Mouse (Mus musculus) CH12.LX (cell line): ENCODE measurements around the gene Irs3.

Experiments used
- BHLHE40 ChIP-seq: IDR thresholded peaks from 2 replicates; pipeline ENCODE4 v1.6.1; 2011; ENCODE audit warnings: mild to moderate bottlenecking, low read depth, low read length, improper control_type of control experiment
- CHD2 ChIP-seq: IDR thresholded peaks from 2 replicates; pipeline ENCODE4 v1.6.1; 2011; ENCODE audit warnings: low read length, improper control_type of control experiment
- CTCF ChIP-seq, 2 experiments: IDR thresholded peaks in 1 of 2; conservative IDR thresholded peaks in 1 of 2; 2 replicates each; pipeline ENCODE4 v1.5.1; 2011 to 2012; ENCODE audit warnings: low read depth in 2 of 2, low read length in 2 of 2, improper control_type of control experiment in 1 of 2, inconsistent platforms in 1 of 2, mild to moderate bottlenecking in 1 of 2, moderate library complexity in 1 of 2
- ETS1 ChIP-seq: conservative IDR thresholded peaks from 2 replicates; pipeline ENCODE4 v1.6.1; 2012; ENCODE audit warnings: low read depth, mild to moderate bottlenecking, inconsistent platforms, low read length, improper control_type of control experiment, moderate library complexity
- MAZ ChIP-seq: IDR thresholded peaks from 2 replicates; pipeline ENCODE4 v1.6.1; 2012; ENCODE audit warnings: low read depth, mild to moderate bottlenecking, inconsistent platforms, low read length, improper control_type of control experiment, moderate library complexity
- POLR2A ChIP-seq: IDR thresholded peaks from 2 replicates; pipeline ENCODE4 v1.6.1; 2011; ENCODE audit warnings: low read depth, mild to moderate bottlenecking, improper control_type of control experiment, low read length
- SMC3 ChIP-seq: IDR thresholded peaks from 2 replicates; pipeline ENCODE4 v1.6.1; 2011; ENCODE audit warnings: low read depth, low read length, improper control_type of control experiment
- TCF12 ChIP-seq: IDR thresholded peaks from 2 replicates; pipeline ENCODE4 v1.6.1; 2014; ENCODE audit warnings: low read depth, mild to moderate bottlenecking, inconsistent platforms, low read length, improper control_type of control experiment

GRCm38 (mm10) chr5:137607860-137608653, 37.5 kb downstream of the Irs3 start:
- TF ChIP-seq POLR2A: no peak
- no peak for TF ChIP-seq TCF12
- no peak for TF ChIP-seq ETS1
- TF ChIP-seq CTCF (conservative IDR thresholded peaks at IDR 0.05 in 1 of 2, IDR thresholded peaks at IDR 0.05 in 1 of 2; ENCODE audit: low read depth in 2 of 2, low read length in 2 of 2): no peak
- TF ChIP-seq MAZ: no peak
- TF ChIP-seq CHD2: no peak
- TF ChIP-seq SMC3: no peak
- TF ChIP-seq BHLHE40: no peak
